Mouse (Mus musculus): Measurements from ENCODE around the gene Gm28308.

GRCm38 (mm10) chr6:52260654-52261575, 47.8 kb upstream of the Gm28308 start, which contains the start of gene Hoxa13:
- no peak for TF ChIP-seq CTCF (IDR thresholded peaks at IDR 0.05; ENCODE audit: borderline replicate concordance, extremely low read depth, insufficient read depth, insufficient read length)
- no peak for TF ChIP-seq POLR2A (IDR thresholded peaks at IDR 0.05; ENCODE audit: borderline replicate concordance, extremely low read depth, insufficient read depth, insufficient read length, poor library complexity, severe bottlenecking)
